Comparison of ENCODE assay signal across 21 mouse cellular contexts in the genomic region with DNA sequence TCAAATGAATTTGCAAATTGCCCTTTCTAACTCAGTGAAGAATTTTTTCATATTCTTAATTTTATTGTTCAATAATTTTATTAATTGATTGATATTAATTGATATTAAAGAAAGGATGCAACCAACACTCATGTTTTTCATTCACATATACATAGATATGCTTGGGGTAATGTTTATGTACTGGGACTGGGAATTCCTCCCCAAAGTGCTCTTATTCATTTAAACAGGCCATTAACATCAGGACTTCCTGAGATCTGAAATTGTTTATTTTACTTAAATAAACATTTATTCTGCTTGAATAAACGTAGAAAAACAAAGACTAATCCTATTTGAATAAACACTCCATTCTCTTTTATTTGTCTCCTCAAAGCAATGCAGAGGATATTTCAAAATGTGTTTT.
A peak's percentile ranks its signal among the peaks of the same experiment; 100 is the strongest.
DNase-seq lines count a peak whose midpoint lies in the region; ATAC-seq and TF ChIP-seq lines count a peak whose summit lies in the region.
"Had no signal": no experiment of that assay in that cellular context is flagged by ENCODE, and none has a peak within 500 bp of the region (broad histone marks: within the 10 kb centered on the region; RNA-seq: fewer than 3 reads in every experiment).

No protein-coding gene starts in this region.

- no peak overlapping the region for H3K4me3 ChIP-seq in lung, embryonic 14.5 days (ENCODE audit: low read depth, low read length)
- no peak overlapping the region for H3K4me3 ChIP-seq in lung, embryonic 16.5 days (ENCODE audit: low read length)
- no peak overlapping the region for H3K4me3 ChIP-seq in lung, postnatal 0 days (ENCODE audit: low read depth, low read length)

- no peaks in the 10 kb centered on the region for H3K4me1 ChIP-seq in lung, embryonic 14.5 days (ENCODE audit: insufficient read depth)
- no peaks in the 10 kb centered on the region for H3K4me1 ChIP-seq in lung, embryonic 16.5 days (replicated peaks; ENCODE audit: control insufficient read depth, insufficient read depth, low read length)
- H3K4me1 ChIP-seq in lung, postnatal 0 days (ENCODE audit: insufficient read depth, low read depth, low read length), result no peaks in the 10 kb centered on the region

- WGBS in lung, embryonic 14.5 days, result 0% methylated on average over 1 of the region's 1 CpGs
- WGBS in lung, embryonic 16.5 days, result 4% methylated on average over 1 of the region's 1 CpGs
- 4% methylated on average over 1 of the region's 1 CpGs for WGBS in lung, postnatal 0 days

- TF ChIP-seq CTCF in lung, embryonic 14.5 days (IDR thresholded peaks at IDR 0.05; ENCODE audit: low read depth), result no peak
- no peak for TF ChIP-seq CTCF in lung, postnatal 0 days (IDR thresholded peaks at IDR 0.05)

- DNase-seq in lung, embryonic 14.5 days, result peak; percentile 42
- DNase-seq in lung, adult 18-20 months, result no peak
- no peak for DNase-seq in lung, postnatal 4 days
- peak; percentile 7 for DNase-seq in lung, postnatal 0 days (ENCODE audit: low spot score)
- no peak for DNase-seq in lung, postnatal 36 days
- DNase-seq: adrenal gland, adult 2 months; adrenal gland, adult 8-10 months; adrenal gland, postnatal 10 days; adrenal gland, postnatal 14 days; adrenal gland, postnatal 25 days; adrenal gland, postnatal 36 days; B cell, adult 2 months; cerebellum, adult 11 months; cerebellum, adult 11-12 months; cerebellum, adult 18-20 months had no signal

- peak; percentile 65; the same call in 1 of the 2 replicates for ATAC-seq in lung, embryonic 14.5 days (ENCODE audit: insufficient read depth)
- ATAC-seq in lung, embryonic 16.5 days (ENCODE audit: low read depth), result peak; percentile 68
- ATAC-seq in lung, postnatal 0 days, result no peak
- ATAC-seq: activated CD4-positive, CD25-positive, alpha-beta regulatory T cell, adult 4 months; CD4-positive, CD25-positive, alpha-beta regulatory T cell, adult 4 months; Patski had no signal

- no peaks in the 10 kb centered on the region for H3K9me3 ChIP-seq in lung, embryonic 14.5 days (ENCODE audit: low read depth, low read length)
- no peaks in the 10 kb centered on the region for H3K9me3 ChIP-seq in lung, embryonic 16.5 days (ENCODE audit: control insufficient read depth, low read length)
- no peaks in the 10 kb centered on the region for H3K9me3 ChIP-seq in lung, postnatal 0 days (ENCODE audit: low read length)

- H3K36me3 ChIP-seq in lung, embryonic 14.5 days (ENCODE audit: insufficient read depth), result no peaks in the 10 kb centered on the region
- no peaks in the 10 kb centered on the region for H3K36me3 ChIP-seq in lung, embryonic 16.5 days (ENCODE audit: control insufficient read depth, insufficient read depth, low read length)
- H3K36me3 ChIP-seq in lung, postnatal 0 days (ENCODE audit: insufficient read depth, low read length), result no peaks in the 10 kb centered on the region
- H3K36me3 ChIP-seq: G1E had no signal

- H3K4me2 ChIP-seq in lung, embryonic 14.5 days, result no peak overlapping the region
- H3K4me2 ChIP-seq in lung, embryonic 16.5 days (ENCODE audit: low read depth, low read length), result no peak overlapping the region
- H3K4me2 ChIP-seq in lung, postnatal 0 days (replicated peaks; ENCODE audit: low read depth, low read length), result no peak overlapping the region

- no peaks in the 10 kb centered on the region for H3K27me3 ChIP-seq in lung, embryonic 14.5 days (ENCODE audit: insufficient read depth, low read length)
- no peaks in the 10 kb centered on the region for H3K27me3 ChIP-seq in lung, embryonic 16.5 days (ENCODE audit: control insufficient read depth, insufficient read depth, low read depth, low read length)
- no peaks in the 10 kb centered on the region for H3K27me3 ChIP-seq in lung, postnatal 0 days (replicated peaks; ENCODE audit: insufficient read depth, low read length)
- H3K27me3 ChIP-seq: CH12.LX, Patski had no signal

- no peak overlapping the region for H3K27ac ChIP-seq in lung, embryonic 14.5 days (ENCODE audit: low read depth)
- H3K27ac ChIP-seq in lung, embryonic 16.5 days (ENCODE audit: low read length), result no peak overlapping the region
- no peak overlapping the region for H3K27ac ChIP-seq in lung, postnatal 0 days (ENCODE audit: low read length)

- H3K9ac ChIP-seq in lung, embryonic 14.5 days, result no peak overlapping the region
- no peak overlapping the region for H3K9ac ChIP-seq in lung, embryonic 16.5 days (ENCODE audit: low read length)
- no peak overlapping the region for H3K9ac ChIP-seq in lung, postnatal 0 days (replicated peaks; ENCODE audit: low read depth)

- no peak for TF ChIP-seq EP300 in lung, postnatal 0 days (IDR thresholded peaks at IDR 0.05)

Comparison
In these comparisons a context has a peak if more than half of its experiments do, and no peak if none do; other contexts are left out.
1. DNase-seq: peak in lung, embryonic 14.5 days (single experiment) and lung, postnatal 0 days (single experiment); none in lung, adult 18-20 months (0 of 2), lung, postnatal 4 days (0 of 2) and lung, postnatal 36 days (single experiment).